Mouse (Mus musculus): ENCODE data around the gene Cstad.

DNA sequence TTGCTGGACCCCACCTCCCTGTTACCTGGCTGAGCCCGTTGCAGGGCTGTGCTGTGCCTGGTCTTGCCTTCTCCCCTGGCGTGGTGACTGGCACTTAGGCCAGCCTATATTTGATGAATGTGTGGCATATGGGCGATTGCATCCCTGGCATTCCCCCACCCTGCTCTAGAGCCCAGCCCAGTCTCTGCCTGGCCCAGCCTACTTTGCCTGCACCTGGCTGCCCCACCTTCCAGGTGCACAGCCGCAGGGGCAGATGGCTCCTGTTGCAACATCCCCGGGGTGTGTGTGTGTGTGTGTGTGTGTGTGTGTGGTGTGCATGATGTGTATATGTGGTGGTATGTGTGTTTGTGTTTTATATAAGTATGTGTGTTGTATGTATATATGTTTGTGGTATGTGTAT is 38.3 kb upstream of the Cstad start:
- TF ChIP-seq CTCF (IDR thresholded peaks at IDR 0.05; ENCODE audit: low read depth) (no peak), EP300 (IDR thresholded peaks at IDR 0.05; ENCODE audit: low read depth) (no peak)

Data from liver, embryonic 14.5 days (tissue).